Mouse (Mus musculus) lung, adult 2 months (tissue): ENCODE measurements around the gene Gm20489.

Experiments used
- CTCF ChIP-seq: fragments of 200-500 bp; IDR thresholded peaks from 2 replicates; pipeline ENCODE4 v1.5.1; 2011; ENCODE audit warnings: mild to moderate bottlenecking, low read length, control low read depth; ENCODE audit not compliant: insufficient read depth
- POLR2A ChIP-seq: fragments of 200-500 bp; IDR thresholded peaks from 2 replicates; pipeline ENCODE4 v1.6.1; 2011; ENCODE audit warnings: low read depth, mild to moderate bottlenecking, control low read depth, low read length, borderline replicate concordance; ENCODE audit errors: extremely low read depth

- TF ChIP-seq CTCF (no peak), POLR2A (no peak)
These were observed 12.2 kb downstream of the Gm20489 start for GRCm38 (mm10) chrX:101256603-101257002.
